Mouse (Mus musculus) ZHBTc4 (cell line): ENCODE measurements around the gene Patj.

Experiments used
- DNase-seq: peaks from one replicate; pipeline ENCODE4 v3.0.0-alpha.2; 2011; ENCODE audit warnings: low read depth, low spot score

The Patj gene

DNA sequence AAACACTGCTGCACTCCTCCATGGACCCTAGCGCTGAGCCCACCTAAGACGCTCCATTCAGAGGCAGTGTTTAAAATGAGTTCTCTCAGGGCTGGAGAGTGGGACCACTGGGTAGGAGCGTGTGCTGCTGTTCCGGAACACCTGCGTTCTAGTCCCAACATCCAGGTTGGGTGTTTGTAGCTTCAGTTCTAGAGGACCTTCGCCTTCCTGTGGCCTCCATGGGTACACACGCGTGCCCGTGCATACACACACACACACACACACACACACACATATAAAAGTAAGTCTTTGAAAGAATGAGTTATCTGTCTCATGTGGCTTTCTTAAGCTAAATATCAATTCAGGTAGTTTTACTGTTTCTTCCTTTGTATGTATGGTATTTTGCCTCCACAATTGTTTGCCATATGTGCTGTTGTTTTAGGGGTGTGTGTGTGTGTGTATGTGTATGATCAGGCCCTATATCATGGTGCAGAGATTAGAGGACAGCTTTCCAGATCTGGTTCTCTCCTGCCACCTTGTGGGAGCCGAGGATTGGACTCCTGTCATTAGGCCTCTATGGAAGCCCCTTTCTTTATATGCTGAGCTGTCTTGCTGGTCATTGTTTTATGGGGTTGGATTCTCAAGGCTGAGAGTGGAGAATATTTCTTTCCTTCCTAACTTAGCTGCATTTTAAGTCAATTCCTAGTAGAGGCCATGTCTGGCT lies 49.0 kb downstream of the Patj start:
- peak; percentile 23 for DNase-seq

DNA sequence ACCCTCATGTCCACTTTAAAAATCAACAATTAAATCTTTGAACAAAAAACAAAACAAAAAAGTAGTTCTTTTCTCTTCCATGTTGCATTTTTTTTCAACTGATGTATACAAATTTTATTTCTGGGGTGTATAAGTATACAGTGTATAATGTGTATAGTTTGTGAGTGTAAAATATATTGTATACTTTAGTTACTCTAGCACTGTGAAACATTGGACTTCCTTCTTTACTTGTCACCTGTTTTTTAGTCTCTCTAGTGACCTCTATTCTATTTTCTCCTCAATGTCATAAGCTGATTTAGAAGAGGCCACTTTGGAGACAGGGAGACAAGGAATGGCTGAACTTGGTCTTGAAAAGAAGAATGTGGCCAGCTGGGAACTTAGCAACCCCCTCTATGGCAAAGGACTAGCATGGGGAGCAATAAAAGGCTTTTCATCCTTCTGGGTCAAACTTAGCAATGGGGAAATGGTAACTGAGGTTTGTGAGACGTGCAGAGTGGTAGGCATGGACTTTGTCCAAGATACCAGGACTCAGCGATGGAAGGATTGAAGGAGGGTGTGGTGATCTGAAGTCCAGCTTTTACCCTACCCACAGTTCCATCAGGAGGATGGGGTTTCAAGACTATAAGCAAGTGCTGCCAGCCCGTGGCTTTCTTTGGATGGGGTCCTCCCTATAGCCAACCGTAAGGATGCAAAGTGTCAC lies 54.1 kb downstream of the Patj start:
- DNase-seq, result no peak

DNA sequence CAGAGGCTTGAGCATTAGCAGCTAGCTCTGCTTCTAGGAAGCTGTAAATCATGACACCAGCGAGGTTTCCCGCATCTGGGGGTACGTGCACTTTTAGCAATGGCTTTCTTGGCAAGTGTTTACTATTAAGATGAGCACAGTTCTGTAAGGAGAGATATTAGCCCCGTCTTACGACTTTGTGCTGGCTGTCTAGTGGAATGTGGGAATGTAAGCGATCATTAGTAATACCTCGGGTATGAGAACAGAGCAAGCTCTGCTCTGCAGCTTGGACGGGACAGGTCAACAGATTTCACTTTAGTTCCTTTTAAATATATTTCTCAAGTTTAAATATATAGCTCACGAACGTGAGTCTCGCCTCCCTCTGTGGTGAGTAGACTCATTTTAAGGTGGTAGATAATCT lies 54.7 kb downstream of the Patj start:
- DNase-seq, result no peak

DNA sequence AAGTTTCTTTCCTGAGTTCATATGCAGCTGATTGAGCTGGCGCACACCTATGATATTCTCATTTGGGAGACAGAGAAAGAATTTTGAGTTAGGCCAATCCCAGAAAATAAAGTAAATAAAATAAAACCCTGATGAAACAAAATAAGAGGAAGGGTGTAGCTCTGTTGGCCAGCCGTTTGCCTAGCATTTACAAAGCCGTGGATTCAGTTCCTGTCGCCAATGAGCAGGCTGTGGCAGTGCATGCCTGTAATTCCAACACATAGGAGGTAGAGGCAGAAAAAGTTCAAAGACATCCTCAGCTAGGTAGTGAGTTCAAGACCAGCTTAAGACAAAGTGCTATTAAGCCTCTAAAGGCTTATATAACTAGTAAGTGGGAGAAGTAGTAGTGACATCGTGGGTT lies 55.2 kb downstream of the Patj start:
- no peak for DNase-seq

DNA sequence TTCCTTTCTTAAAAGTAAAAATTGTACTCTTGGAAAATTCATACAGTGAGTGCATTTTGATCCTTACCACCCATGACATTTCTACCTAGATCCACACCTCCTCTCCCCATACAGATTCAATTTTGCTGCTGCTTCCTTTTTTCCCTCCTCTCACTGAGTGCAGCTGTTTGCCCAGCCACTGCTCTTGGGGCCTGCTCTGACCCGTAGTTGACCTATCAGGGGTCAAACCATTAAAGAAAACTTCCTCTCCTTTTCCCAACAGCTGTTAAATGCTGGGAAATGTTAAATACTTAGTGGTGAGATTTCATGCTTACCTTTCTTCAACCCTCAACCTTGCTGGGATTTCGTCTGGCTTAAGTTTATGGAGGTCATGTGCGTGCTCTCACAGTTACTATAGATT lies 55.7 kb downstream of the Patj start:
- DNase-seq, result no peak

DNA sequence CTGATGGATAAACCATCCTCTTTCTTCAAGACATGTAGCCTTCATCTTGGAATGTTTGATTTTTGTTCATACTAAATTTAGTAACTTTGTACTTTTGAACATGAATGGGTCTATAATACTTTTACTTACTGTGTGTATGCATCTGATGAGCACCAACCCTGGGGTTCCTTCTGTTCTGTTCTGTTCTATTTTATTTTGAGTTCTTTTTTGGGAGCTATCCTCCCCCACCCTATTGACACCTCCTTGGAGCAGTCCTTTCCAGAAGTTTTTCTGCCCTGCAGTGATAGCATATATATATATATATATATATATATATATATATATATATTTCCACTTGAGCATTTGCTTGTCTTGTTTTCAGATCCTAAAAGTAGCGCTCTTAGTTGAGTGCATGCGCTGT lies 57.1 kb downstream of the Patj start:
- no peak for DNase-seq

DNA sequence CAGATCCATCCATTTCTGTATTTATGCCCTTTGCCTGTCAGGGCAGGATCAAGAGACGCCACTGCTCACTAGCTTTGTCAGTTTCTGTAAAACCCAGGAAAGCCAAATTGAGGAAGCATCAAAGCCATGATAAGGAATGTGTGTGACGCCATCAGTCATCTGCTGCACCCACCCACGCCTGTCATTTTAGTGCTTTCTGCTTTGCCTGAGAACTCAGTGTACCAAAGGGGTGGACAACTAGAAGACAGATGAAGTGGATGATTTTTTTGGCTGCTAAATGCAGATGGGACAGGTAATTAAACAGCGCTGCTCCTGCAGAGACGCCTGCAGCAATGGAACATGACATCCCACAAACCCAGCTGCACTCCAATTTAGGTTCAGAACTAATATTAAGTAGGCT lies 57.6 kb downstream of the Patj start:
- DNase-seq, result no peak

DNA sequence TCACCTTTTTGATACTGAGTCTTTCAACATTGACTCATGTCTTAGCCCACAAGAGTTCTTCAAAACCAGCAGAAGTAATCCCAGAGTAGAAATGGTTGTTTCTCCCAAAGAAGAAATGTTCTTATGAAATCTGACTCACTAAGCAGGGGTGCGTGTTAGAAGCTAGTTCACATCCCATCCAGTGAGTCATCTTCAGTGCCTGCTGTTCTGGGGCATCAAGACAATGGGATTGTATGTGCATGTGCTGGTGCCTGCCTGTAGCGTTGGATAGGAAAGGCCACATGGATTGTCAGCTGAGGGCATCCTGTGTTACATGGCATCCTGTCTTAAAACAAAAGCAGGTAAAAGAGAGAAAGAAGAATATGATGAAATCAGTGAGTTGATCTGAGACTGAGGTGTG lies 59.8 kb downstream of the Patj start:
- DNase-seq, result no peak

DNA sequence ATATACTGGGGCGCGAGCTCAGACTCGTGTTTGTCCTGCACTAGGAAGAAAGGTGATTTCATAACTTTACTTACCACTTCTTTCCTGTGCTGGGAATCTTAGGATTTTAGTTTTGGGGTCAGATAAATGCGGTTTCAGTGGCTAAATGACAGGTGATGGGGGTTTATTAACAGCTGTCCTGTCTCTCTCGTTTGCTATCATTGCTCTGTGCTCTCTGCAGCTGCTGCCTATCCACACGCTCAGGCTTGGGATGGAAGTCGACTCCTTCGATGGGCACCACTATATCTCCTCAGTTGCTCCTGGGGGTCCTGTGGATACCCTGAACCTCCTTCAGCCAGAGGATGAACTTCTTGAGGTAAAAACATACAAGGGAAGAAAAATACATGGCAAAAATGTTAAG lies 60.3 kb downstream of the Patj start:
- DNase-seq, result no peak

DNA sequence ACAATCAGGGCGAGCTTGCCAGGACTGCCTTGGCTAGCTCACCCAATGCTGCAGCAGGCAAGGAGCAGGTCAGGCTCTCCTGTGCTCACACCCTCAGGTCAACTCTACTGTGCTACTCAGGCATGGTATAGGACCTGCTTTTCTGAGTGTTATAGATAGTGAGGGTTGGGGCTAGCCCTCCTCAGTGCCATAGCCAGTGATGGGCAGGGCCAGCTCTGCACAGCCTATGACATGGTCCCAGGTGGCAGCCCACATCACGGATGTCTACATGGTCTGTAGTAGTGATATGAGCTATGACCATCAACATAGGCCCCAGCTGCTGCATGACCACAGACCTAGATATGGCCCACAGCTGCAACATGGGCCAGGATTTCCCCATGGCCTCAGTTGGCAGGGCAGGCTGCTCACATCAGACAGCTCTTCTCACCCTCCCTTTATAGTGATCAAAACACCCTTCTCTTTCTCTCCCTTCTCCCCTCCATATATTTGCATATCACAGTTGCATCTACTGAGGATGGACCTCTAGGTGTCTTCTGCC lies 66.3 kb downstream of the Patj start:
- no peak for DNase-seq

DNA sequence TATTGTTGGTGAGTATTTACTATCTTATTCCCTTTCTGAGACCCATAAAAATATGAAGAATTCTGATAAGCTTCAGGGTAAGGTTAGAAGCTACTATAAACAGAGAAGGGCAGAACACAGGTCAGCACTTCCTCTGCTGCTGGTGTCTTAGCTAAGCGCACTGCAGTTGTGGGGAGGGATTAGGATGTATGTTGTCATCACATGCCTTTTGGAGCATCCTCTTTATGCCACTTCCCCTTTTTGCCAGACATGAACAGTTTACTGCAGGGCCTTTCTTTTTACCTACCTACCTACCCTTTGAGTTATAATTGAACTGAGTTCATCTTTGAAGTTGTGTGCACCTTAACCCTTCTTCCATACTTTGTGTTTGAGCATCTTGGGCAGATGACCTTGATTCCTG lies 69.9 kb downstream of the Patj start:
- DNase-seq, result no peak

DNA sequence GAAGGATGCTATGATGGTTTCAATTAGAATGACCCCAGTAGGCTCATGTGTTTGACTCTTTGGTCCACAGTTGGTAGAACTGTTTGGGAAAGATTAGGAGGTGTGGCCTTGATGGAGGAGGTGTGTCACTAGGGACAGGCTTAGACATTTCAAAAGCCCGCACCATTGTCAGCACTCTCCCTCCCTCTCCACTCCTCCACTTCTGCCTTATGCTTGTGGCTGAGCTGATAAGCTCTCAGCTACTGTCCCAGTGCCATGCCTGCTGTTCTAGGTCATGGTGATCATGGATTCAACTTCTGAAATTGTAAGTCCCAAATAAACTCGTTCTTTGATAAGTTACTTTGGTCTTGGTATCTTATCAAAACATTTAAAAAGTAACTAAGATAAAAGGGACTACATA lies 70.3 kb downstream of the Patj start:
- no peak for DNase-seq

DNA sequence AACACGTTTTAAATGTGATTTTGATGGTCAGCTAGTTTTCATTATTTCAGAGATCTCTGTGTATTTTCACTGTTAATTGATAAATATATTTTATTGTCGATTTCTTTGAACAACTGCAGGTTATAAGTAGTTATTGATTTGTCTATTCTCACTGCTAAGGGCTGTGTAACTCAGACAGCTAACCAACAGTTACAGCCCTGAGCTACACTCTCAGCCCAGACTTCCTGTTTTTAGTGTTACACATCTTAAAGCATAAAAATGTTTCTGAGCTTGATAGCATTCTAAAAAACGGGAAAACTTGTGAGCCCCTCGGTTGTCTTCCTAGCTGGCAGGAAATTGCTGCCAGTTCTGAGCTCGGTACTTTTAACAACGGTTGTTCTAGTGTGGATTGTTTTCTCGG lies 75.8 kb downstream of the Patj start:
- no peak for DNase-seq

DNA sequence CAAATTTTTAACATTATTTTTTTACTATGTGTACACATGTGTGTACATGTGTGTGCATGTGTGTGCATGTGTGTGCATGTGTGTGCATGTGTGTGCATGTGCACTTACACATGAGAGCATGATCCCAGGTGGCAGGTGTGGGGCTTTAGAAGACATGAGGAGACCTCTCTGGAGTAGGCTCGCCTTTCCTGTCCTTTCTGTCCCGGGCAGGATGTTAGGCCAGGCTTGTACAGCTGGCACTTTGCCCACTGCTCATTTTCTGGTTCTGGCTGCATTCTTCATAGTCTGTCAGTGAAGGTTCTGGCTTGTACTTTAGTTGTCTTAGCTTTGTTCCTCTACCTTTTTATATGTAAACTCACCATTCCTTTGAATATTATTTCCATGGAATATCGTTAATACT lies 77.9 kb downstream of the Patj start:
- DNase-seq, result no peak

DNA sequence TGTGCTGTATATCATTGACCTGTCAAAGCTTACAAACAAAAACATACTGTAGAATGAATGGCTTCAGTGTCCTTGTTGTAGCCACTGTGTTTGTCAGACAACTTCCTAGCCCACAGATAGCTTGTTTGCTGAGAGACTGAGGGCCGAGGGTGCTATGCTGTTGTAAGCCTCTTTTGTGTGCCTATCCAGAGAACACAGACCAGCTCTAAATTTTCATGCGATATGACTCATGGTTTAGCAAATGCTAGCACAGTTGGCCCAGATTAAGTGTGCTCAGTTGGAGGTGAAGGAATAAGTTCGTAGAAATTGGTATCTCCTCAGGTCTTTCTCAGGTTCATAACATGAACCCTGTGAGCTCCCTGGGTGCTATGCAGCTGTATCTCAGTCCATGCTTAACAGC lies 82.4 kb downstream of the Patj start:
- no peak for DNase-seq

DNA sequence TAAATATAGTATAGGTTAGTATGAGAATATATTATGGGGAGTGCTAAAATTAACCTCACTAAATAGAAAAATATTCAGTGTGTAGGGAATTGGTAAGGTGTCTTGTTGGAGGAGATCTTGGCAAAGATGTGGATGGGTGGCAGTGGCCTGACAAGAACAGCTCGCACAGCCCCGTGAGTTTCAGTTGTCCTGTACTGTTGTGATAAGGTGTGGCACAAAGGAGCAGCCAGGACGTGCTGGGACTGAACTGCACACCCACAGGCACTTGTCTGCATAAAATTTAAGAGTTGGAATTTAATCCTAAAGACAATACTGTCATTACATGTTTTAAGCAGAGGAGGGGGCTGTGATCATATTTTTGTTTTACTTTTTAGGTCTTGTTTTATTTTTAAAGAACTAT lies 90.9 kb downstream of the Patj start:
- DNase-seq, result no peak

DNA sequence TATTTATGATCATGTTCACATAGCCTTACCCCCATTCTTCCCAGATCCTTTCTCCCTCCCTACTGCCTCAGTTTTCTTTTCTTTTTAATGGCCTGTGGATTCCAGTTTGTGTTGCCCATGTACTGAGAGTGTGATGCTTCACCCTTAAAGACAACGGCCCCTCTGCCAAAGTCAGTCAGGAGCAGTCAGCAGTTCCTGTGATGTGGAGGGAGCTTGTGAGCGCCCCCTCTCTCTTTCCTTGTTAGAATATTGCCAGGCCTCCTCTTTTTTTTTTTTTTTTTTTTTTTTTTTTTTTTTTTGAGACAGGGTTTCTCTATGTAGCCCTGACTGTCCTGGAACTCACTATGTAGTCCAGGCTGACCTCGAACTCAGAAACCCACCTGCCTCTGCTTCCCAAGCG lies 91.3 kb downstream of the Patj start:
- no peak for DNase-seq

DNA sequence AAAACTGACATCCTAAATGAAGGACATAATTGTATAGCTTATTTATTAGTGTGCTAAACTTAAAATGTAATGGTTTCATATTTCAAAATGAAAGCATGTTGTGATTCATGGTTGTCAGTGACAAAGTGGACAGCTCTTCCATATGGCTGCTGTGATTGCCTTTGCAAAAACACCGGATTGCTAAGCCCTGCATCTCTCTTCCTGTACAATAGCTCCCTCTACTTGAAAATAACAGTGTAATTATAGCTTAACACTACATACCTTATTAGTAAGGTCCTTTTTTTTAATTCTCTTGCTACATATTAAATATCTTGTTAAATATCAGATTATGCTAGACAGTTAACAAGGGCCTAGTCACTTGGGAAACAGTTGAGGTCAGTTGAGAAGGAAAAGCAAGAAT lies 93.8 kb downstream of the Patj start:
- DNase-seq, result no peak

DNA sequence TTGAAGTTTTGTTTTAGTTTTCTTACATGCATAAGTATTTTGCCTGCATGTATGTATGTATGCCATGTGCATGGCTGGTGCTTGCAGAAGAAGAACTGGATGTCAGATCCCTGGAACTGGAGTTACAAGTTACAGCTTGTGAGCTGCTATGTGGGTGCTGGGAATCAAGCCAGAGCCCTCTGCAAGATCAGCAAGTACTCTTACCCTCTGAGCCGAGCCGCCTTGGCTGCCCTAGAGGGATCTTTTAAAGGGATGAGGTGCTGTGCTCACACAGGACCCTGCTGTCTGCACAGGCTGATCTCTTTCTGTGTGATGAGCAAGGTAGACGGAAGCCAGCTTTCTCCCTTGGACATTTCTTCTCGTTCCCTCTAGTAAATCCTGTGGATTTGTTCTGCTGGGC lies 102.8 kb downstream of the Patj start:
- no peak for DNase-seq

DNA sequence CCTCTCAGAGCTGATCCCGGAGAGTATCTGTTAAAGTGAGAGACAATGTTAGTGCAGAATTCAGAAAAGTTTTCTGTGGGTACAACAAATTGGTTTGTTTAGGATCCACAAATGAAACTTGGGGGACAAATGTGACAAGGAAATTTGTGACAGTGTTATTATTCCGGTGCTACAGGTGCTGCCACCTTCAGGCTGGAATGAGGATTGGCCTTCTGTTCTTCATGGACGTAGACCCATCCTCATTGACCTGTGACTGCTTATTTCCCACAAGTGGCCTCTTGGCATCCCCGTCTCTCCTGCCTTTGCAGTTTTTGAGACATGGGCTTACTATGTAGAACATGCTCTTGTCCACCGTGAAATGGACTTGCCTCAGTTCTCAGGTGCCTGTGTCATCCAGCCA lies 104.6 kb downstream of the Patj start:
- DNase-seq, result peak; percentile 44

DNA sequence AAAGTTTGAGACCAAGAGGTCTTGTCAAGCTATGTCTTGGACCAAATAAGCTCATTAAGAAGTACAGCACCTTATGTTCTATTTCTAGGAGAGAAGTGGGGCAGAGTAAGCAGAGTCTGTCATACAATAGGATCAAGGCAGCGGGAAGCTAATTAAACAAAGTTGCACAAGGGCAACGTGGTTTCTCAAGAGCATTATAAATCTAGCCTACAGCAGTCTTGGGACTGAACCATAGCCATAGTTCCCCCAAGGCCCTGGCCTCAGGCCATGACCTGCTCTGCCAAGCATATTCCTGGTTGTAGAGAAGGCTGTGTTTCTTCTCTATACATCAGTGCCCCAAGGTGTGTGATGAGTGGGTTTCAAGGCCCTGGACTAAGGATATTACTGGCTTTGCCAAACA lies 105.3 kb downstream of the Patj start:
- DNase-seq, result no peak

DNA sequence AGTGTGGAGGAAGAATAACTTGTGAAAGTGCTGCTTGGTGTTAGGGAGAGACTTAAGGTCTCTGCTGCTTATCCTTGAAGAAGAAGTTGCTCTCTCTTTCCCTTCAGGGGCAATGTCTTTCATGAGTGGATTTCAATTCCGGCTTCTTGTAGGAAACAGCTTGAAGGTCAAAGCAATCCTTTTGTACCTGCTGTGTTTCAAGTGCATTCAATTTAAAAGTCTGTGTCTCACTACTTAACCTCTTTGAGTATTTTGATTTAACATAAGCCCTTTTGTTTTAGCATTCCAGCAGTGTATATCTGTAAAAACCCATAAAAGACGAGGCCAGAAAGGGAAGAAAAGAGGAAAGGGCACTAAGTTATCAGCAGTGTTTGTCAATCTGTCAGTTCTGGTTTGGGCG lies 109.2 kb downstream of the Patj start:
- peak; percentile 78 for DNase-seq

DNA sequence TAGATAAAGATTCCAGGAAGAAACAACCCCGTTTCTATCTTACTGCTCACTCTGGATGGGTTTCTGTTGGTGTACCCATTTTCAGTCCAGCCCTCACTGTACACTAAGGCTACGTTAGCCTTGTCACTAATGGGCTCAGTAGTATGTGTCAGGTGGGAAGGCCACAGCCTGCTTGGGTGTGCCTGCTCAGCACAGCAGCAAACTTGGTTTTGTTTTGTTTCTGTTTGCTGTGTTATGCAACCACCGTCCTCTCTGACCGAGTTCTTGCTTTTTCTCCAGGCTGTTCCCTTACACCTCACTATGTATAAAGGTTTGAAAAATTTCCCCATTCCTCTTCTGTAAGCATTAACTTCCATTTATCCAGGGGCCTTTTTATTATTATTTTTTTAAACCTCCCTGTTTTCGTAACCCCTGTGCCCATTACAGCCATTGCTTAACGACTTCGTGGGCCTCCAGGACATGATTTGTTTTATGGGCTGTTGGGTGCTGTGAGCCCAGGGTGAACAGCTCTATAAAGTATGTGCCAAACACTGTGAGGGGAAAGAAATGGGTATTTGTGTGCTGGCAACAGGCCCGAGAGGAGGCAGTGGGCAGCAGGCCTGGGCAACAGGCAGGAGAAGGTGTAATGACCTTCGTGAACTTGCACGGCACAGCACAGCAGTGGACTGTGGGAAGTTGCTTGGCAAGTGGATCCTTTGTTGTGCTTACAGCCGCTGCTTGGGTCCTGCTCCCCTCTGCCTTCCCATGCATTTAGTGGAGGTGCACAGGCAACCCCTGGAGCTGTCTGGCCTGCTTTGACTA lies 113.1 kb downstream of the Patj start:
- no peak for DNase-seq
